Mouse (Mus musculus) yolk sac, embryonic 10.5 days (tissue): ENCODE measurements at regions not wholly inside any gene's neighbourhood (a gene's known extent, or its start where the extent isn't known, plus 50 kb on each side); places are given as distances from the start of the nearest gene placed in this dataset.

Experiments
- DNase-seq: peaks from one replicate; pipeline ENCODE4 v3.0.0-alpha.2; 2017; ENCODE audit warnings: low spot score

DNA sequence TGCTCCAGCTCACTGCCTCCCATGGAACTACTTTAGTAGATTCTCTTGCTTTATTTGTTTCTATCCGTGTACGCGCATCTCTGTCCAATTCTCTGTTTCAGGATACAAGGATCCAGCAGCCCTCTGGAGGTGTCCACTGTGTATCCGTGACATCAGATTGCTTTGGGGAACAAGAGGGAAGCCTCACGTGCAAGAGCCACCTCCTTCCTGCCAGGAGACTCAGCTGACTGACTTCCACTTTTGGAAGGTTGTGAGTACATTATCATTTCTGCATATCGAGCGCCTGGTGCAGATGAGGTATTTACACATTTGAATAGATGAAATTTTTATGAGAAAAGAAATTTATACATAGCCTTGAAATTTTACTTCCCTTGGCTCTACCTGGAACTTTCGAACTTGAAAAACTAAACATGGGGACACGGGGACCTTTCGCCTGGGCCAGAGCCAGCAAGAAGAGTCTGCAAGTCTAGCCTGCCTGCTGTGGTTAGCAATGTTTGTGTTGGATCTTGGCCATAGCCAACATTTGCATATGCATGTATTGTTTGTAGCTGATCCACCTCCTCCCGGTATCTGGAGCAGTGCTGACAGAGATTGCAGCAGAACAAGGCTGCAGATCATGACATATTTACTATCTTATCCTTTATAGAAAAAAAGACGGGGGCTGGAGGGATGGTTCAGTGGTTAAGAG lies 74.1 kb upstream of the Zc3h12a start:
- no peak for DNase-seq

DNA sequence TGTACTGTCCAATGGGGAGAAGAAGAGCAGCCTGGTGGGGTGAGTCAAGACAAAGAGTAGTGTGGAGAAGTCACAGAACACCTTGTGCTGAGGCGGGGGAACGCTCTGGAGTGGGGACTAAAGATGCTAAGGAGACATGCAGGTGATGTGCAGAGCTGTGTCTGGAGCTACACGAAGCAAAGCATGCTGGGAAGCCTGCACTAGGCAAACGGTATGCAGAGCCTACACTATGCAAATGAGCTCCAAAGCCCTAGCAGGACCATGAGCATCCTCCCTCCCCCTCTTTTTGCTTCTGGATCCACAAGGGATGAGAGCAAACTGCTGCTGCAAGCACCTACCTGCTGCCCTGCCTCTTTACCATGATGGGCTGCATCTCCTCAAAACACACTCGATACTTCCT lies 73.1 kb upstream of the Zc3h12a start:
- no peak for DNase-seq

DNA sequence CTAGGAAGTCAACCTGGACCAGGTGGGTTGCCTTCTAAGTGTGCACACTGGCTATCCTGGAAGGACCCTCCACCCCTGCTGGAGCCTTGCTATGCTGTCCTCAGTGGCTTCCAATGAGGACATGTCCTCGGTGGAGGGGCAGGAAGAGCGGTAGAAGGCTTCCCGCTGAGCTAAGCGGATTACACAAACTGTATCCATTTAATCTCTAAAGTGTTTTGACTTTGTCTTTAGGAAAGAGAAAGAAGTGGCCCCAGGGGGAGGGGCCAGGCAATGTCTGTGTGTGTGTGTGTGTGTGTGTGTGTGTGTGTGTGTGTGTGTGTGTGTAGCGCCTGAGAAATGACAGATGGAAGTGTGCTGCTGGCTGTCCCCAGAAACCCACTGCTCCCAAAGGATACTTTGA lies 71.6 kb upstream of the Zc3h12a start:
- no peak for DNase-seq

DNA sequence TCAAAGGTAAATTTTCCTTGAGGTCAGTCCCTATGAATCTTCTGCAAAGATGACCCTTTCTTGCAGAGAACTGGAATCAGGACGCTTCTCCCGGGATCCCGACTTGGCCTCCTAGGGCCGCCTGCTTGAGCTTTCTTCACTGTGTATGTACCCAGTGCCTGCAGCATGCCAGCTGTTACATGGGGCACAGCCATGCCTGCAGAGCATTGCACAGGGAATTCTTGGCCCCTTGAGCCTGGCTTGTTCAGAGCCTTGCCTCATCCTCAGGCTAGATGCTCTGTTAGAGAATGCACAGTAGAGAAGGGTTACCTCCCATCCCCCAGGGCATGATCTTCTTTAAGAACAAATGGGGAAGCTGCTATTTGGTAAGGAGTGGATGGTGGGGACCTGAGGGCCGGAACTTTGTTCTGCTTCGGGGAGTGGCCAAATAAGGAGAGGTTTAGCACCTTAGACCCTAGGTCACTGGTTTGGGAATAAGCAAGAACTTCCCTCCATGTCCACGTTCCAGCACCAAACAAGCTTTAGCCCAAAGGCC lies 68.3 kb upstream of the Zc3h12a start:
- no peak for DNase-seq

DNA sequence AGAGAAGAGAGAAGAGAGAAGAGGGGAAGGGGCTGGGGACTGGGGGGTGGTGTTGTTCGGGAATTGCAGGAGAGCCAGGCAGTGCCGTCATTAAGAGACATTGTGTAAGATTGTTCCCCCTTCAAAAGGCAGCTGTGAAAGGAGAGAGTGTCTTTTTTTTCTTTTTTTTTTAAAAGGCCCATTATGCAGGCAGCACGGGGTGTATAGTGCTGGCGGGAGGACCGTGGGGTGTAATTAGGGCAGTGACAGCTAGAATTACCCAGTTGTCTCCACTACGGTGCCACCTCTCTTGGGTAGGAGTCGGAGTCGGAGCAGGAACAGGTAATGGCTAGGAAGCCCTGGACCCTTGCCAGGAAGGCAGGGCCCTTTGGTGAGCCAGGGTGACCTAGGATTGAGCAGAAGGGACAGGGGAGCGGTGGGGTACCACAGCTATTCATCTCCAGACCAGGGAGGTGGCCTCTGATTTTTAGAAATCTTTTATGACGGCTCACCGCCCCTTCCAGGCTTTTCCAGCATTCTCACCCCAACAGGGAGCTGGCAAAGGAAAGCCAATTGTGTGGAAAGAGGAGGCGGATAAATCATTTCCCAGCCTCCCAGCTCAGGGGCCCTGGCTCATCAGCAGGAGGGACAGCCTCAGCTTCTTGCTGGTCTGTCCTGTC lies 67.2 kb upstream of the Zc3h12a start:
- no peak for DNase-seq

DNA sequence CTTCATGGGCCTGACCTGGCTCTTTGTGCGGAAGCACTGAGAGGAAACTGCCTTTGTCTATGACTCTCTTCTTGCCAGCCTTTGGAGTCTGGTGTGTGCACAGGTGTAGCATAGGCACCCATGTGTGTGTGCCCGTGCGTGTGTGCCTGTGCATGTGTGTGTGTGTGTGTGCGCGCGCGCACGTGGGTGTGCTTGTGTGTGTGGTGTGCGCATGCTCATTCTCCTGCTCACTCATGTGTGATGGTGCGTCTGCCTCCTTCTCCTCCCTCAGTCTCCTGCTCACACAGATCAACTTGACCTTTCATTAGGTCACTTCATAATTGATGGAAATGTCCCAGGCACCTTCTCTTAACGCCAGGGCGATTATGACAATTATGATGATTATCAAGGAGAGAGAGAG lies 66.7 kb upstream of the Zc3h12a start:
- DNase-seq, result no peak

DNA sequence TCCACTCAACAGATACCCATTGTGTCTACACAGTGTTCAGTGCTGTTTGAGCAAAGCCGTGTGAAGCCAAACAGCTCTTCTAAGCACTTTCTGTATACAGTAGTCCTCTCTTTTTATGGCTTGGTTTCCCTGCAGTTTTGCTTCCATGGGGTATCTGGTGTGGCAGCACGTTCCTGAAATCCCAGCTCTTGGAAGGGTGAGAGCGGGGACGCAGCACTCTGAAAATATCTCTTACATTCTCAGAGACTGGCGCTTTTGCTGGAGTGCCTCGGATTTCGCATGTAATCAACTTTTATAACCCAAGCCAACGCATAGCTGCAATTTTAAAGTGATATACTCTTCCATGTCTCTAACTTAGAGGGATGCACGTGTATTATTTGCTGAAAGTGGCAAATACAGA lies 64.0 kb upstream of the Zc3h12a start:
- no peak for DNase-seq

DNA sequence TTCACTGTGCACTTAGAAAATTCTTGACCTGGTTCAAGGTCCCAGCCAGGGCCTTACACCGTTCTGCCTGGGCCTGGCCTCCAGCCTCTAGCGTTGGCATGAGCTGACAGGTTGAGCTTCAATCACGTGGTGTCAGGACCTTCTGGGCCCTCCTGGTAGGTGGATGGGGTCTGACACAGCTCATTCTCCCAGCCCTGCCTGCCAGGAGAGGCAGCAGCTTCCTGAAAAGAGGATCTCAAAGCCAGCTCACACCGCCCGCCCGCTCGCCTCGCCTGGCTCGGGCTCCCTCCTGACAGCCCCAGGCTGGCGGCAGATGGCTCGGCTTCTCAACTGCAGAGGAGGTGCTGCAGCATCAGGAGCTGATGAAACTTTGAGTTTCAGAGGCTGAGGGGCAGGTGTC lies 63.4 kb upstream of the Zc3h12a start:
- DNase-seq, result no peak

DNA sequence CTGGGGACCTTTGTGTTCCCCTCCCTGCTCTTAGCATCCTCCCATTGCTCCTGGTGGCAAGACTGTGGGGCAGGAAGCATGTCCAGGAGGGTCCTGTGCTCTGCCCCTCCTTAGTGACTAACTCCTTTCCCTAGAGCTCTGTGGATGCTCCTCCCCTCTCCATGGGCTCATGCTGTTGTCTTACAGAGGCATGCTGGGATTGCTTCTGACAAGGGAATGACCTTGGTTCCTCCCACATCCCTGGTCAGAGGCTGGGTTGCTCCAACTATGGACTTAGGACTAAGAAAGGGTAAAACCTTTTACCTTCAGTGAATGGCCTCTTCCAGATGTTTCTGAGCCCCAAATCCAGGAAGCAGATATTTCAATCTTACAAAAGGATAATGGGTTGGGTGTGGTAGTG lies 62.3 kb upstream of the Zc3h12a start:
- no peak for DNase-seq

DNA sequence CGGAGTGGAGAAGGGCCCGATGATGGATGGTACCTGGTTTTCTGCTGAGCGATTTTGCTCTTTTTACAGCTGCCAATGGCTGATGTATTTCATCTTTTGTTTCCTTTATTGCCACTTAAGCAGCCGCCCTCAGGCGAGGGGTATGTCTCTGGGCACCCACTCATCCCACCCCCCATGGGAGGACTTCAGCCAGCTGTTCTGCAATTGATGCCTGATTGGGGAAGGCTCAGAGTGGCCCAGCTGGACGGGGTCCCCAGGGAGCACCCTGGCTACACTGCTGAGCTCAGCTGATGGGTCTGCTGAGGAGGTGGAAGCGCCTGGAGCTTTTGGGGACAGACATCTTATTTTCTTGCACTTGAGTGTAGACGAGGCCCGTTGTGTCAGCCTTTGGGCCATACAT lies 58.6 kb upstream of the Zc3h12a start:
- DNase-seq, result no peak

DNA sequence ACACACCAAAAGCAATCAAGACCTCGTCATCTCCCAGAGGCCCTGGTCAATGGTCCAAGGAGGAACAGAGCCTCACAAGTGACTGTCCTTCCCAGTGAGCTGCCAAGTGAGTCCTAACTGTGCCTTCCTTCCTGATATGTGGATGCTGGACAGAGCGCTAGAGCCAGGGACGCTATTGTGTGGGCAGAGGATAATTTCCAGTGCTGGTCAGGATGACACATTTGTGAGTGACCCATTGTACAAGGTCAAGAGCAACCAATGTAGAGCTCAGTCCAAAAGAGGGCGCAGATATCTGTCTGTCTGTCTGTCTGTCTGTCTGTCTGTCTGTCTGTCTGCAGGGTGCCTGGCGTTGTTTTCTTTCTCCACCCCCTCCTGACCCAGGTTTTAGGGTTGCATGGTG lies 57.4 kb upstream of the Zc3h12a start:
- DNase-seq, result no peak

DNA sequence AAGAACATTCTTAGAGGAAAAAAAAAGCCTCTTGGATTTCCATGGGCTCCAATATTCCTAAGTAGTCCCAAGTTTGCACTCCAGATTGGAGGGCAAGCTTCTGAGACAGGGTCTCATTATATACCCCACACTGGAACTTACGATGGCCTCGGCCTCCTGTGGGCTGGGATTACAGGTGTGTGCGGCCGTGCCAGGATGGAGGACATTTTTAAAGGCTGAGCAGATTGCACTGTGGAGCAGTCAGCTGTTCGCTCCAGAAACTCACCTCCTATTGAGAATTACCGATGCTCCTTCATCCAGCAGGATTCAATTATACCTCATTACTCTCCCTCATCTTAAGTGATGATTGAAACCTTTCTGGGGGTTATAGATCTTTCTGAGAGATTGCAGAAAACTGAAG lies 53.3 kb upstream of the Zc3h12a start:
- no peak for DNase-seq

DNA sequence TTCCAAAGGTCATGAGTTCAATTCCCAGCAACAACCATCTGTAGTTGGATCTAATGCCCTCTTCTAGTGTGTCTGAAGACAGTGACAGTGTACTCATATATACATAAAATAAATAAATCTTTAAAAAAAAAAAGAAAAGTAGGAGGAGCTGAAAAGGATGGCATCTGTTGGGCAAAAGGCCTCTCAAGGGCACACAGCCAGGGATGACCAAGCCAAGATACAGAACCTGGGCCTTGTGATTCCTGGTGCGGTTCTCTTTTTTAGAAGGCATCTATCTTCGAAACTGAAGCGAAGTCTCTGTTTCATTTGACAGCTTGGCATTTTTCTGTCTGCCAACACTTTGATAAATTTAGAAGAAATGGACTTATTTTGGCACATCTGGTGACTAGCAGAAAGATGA lies 50.9 kb upstream of the Zc3h12a start:
- DNase-seq, result no peak

DNA sequence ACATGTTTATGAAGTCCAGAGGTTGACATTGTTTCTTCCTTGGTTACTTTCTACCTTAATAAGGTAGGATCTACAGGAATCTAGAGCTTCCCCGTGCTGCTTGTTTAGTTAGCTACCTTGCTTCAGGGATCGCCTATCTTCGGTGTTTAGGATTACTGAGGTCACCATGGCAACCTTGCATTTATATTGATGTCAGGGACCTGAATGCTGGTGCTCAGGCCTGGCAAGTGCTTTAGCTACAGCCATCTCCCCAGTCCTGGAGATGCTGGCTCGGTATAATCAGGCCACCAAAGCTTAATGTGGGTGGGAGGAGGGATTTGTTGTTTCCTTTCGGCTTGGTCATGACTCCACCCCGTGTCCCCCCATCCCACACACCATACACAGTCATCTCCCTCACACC lies 50.0 kb upstream of the Zc3h12a start:
- DNase-seq, result no peak
